Mouse (Mus musculus) lung, embryonic 15.5 days (tissue): ENCODE data around the gene Slc35a2. TPM values are rescaled to one million over a fixed set of nuclear protein-coding genes. Genes with fewer than 3 reads are reported as not detected.
"Not testable (repeated sequence)": the region's sequence is repeated elsewhere in the genome, so short reads cannot be mapped to it uniquely, and the experiment has no call there.

Experiments used
- ATAC-seq: fragments of 200-750 bp; cut with Nextera tagmentation; 2 replicates; pipeline ENCODE4 v1.8.0; 2017; ENCODE audit warnings: moderate number of reproducible peaks, borderline replicate concordance; ENCODE audit not compliant: low FRiP score, low TSS enrichment; ENCODE audit errors: extremely low read depth
- H3K27ac ChIP-seq: fragments of 300-500 bp; sonication (generic); 2 replicates; pipeline ENCODE4 v1.5.1; 2015; ENCODE audit warnings: moderate library complexity, mild to moderate bottlenecking, inconsistent platforms
- H3K27me3 ChIP-seq: fragments of 300-500 bp; sonication (generic); 2 replicates; pipeline ENCODE4 v1.6.1; 2015; ENCODE audit warnings: inconsistent platforms
- H3K36me3 ChIP-seq: fragments of 300-500 bp; sonication (generic); 2 replicates; pipeline ENCODE4 v1.6.1; 2015; ENCODE audit warnings: inconsistent platforms
- H3K4me1 ChIP-seq: fragments of 300-500 bp; sonication (generic); 2 replicates; pipeline ENCODE4 v1.6.1; 2015; ENCODE audit warnings: inconsistent platforms
- H3K4me2 ChIP-seq: fragments of 300-500 bp; sonication (generic); 2 replicates; pipeline ENCODE4 v1.6.1; 2015; ENCODE audit warnings: inconsistent platforms, mild to moderate bottlenecking, moderate library complexity
- H3K4me3 ChIP-seq: fragments of 300-500 bp; sonication (generic); 2 replicates; pipeline ENCODE4 v1.5.1; 2015; ENCODE audit warnings: mild to moderate bottlenecking, inconsistent platforms
- H3K9ac ChIP-seq: fragments of 300-500 bp; sonication (generic); 2 replicates; pipeline ENCODE4 v1.6.1; 2015; ENCODE audit warnings: inconsistent platforms
- H3K9me3 ChIP-seq: fragments of 300-500 bp; sonication (generic); 2 replicates; pipeline ENCODE4 v1.6.1; 2016; ENCODE audit warnings: inconsistent platforms
- WGBS: fragments of 180-500 bp; shearing (Covaris S2); methylation state at CpG from one replicate; pipeline ENCODE4 v1.1.7; 2015; 5-methylcytosine and 5-hydroxymethylcytosine counted together
- polyA plus RNA-seq: library from polyadenylated mRNA; unstranded; fragments of >200 nt; fragmentation: Nextera tagmentation; extraction: Ambion mirVana; gene quantifications from 2 replicates; pipeline ENCODE4 v1.2.1, GENCODE M21; 2015

Gene Slc35a2
- polyA plus RNA-seq, 1 experiment from 2014 or later, result 38.6 TPM

GRCm38 (mm10) chrX:7909242-7909641 is 25.4 kb downstream of the Slc35a2 start, which contains the start of gene Gm10490:
Gene Gm10490, plus strand, starts transcription at chrX:7909542.
- 85% methylated on average over 4 of the region's 4 CpGs for WGBS
- not testable (repeated sequence) for ATAC-seq, H3K27me3 ChIP-seq

DNA sequence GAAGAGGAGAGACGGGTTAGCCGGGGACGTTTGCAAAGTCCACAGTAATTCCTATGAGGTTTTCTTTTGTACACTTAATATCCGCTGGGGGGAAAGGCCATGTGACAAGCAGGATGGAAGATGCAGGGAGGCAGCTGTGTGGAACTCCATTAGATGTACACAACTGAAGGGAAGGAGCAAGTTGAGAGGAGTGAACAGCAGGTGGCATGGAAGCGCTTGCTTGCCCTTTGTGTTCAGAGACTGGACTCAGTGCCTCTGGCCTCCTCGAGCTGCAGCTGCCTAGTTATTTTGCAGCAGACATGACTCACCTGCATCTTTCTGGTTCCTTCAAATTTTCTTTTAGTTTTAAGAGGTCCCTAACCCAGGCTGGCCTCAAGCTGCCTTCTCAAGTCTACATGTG is 26.6 kb downstream of the Slc35a2 start:
- H3K9ac ChIP-seq, result no peak overlapping the region
- no peaks in the 10 kb centered on the region for H3K9me3 ChIP-seq
- H3K4me2 ChIP-seq, result no peak overlapping the region
- no peak for ATAC-seq
- 50% methylated on average over 6 of the region's 6 CpGs for WGBS
- no peaks in the 10 kb centered on the region for H3K27me3 ChIP-seq
- no peak overlapping the region for H3K27ac ChIP-seq
- 0 out of 2 replicates have a peak, but pooled peaks cover 3% of the 10 kb centered on the region for H3K36me3 ChIP-seq
- H3K4me1 ChIP-seq, result no peaks in the 10 kb centered on the region
- no peak overlapping the region for H3K4me3 ChIP-seq

More at GRCm38 (mm10) chrX:7909242-7909641, 25.4 kb downstream of the Slc35a2 start, which contains the start of gene Gm10490:
- H3K4me3 ChIP-seq, H3K36me3 ChIP-seq, H3K9ac ChIP-seq, H3K9me3 ChIP-seq, H3K4me1 ChIP-seq, H3K4me2 ChIP-seq, H3K27ac ChIP-seq: not testable (repeated sequence)

DNA sequence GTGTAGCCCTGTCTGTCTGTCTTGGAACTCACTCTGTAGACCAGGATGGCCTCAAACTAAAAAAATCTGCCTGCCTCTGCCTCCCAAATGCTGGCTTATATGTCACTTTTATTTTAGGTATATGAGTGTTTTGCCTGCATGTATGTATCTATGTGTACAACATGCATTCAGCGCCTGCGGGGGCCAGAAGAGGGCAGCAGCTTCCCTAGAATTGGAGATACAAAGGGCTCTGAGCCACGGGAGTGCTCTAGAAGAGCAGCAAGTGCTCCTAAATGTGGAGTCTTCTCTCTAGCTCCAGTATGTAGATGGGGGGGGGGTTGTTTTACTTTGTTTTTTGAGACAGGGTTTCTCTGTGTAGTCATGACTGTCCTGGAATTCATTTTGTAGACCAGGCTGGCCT is 31.8 kb downstream of the Slc35a2 start:
- not testable (repeated sequence) for H3K4me3 ChIP-seq, H3K4me2 ChIP-seq, H3K9ac ChIP-seq, H3K9me3 ChIP-seq, H3K27ac ChIP-seq, H3K4me1 ChIP-seq, ATAC-seq, H3K36me3 ChIP-seq
- peaks cover 15% of the 10 kb centered on the region for H3K27me3 ChIP-seq
- WGBS, result 22% methylated on average over 3 of the region's 3 CpGs

GRCm38 (mm10) chrX:7917960-7918359 is 34.1 kb downstream of the Slc35a2 start:
- not testable (repeated sequence) for H3K36me3 ChIP-seq, H3K4me3 ChIP-seq, H3K4me1 ChIP-seq, H3K4me2 ChIP-seq, H3K27ac ChIP-seq, H3K9me3 ChIP-seq, ATAC-seq, H3K9ac ChIP-seq
- peaks cover 38% of the 10 kb centered on the region for H3K27me3 ChIP-seq
- WGBS, result 73% methylated on average over 6 of the region's 6 CpGs

GRCm38 (mm10) chrX:7919601-7920383 is 36.0 kb downstream of the Slc35a2 start, which contains the start of gene Pcsk1n:
Gene Pcsk1n, plus strand, starts transcription at chrX:7919822.
- peaks cover 54% of the 10 kb centered on the region for H3K27me3 ChIP-seq
- no peak within 1 kb of the TSS for H3K27ac ChIP-seq
- no peaks in the 10 kb centered on the region for H3K36me3 ChIP-seq
- H3K9me3 ChIP-seq, result no peaks in the 10 kb centered on the region
- no peak; the same call in 1 of the 2 replicates for ATAC-seq
- H3K4me2 ChIP-seq, result 0 out of 2 replicates have a peak within 1 kb of the TSS, but pooled peaks have one; percentile 18
- WGBS, result 14% methylated on average over 36 of the region's 40 CpGs
- H3K4me1 ChIP-seq, result 0 out of 2 replicates have a peak, but pooled peaks cover 5% of the 10 kb centered on the region
- no peak within 1 kb of the TSS for H3K9ac ChIP-seq
- H3K4me3 ChIP-seq, result 0 out of 2 replicates have a peak within 1 kb of the TSS, but pooled peaks have one; percentile 7

- 18% methylated on average over 29 of the region's 48 CpGs for WGBS
Measured at GRCm38 (mm10) chrX:7922032-7922431, 38.2 kb downstream of the Slc35a2 start.

DNA sequence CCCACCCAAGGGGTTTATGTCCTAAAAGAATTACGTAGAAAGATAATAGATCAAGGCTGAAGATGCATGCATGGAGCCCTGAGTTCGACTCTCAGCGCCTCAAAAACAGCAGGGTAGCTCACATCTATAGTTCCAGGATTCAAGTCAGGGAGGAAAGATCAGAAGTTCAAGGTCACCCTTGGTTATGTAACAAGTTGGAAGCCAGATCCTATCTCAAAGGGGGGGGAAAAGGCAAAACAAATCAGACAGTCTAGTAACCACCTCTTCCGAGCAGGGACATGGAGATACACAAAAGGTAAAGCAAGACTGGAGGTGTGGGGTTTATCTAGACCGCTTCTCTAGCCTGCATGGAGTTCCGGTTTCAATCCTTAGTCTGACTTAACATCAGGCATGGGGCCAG is 42.4 kb downstream of the Slc35a2 start:
- Histone ChIP-seq H3K9me3 (no peaks in the 10 kb centered on the region), H3K27ac (no peak overlapping the region), H3K4me3 (no peak overlapping the region), H3K36me3 (no peaks in the 10 kb centered on the region), H3K4me2 (no peak overlapping the region), H3K9ac (no peak overlapping the region), H3K4me1 (0 out of 2 replicates have a peak, but pooled peaks cover 5% of the 10 kb centered on the region), H3K27me3 (peaks cover 62% of the 10 kb centered on the region)
- WGBS, result 66% methylated on average over 6 of the region's 6 CpGs
- no peak for ATAC-seq

More at GRCm38 (mm10) chrX:7922032-7922431, 38.2 kb downstream of the Slc35a2 start:
- H3K27me3 ChIP-seq, result peaks cover 70% of the 10 kb centered on the region
- peak overlapping the region; percentile 47 for H3K4me2 ChIP-seq
- no peaks in the 10 kb centered on the region for H3K36me3 ChIP-seq
- H3K27ac ChIP-seq, result no peak overlapping the region
- H3K4me3 ChIP-seq, result peak overlapping the region; percentile 18
- H3K9me3 ChIP-seq, result no peaks in the 10 kb centered on the region
- no peak overlapping the region for H3K9ac ChIP-seq
- H3K4me1 ChIP-seq, result 0 out of 2 replicates have a peak, but pooled peaks cover 5% of the 10 kb centered on the region
- ATAC-seq, result no peak

DNA sequence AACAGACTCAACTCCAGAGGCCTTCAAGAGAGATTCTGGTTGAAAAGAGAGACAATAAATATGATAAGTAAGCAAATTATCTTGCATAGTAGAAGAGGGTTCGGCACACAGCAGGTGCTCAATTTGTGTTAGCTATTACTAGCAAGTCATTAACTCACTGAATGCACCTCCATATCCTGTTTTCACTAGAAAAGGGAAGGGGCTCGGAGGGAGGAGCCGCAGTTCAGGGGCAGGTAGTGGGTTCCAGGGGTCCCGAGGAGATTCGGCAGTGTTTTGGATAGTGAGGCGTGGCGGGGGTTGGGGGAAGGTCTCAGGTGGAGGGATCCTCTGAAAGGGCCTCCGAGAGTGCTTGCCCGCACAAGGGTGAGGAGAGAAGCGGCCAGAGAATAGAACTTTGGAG is 43.3 kb downstream of the Slc35a2 start:
- Histone ChIP-seq H3K27me3 (peaks cover 53% of the 10 kb centered on the region), H3K4me1 (0 out of 2 replicates have a peak, but pooled peaks cover 2% of the 10 kb centered on the region), H3K27ac (no peak overlapping the region), H3K36me3 (no peaks in the 10 kb centered on the region), H3K4me3 (no peak overlapping the region), H3K9ac (no peak overlapping the region), H3K4me2 (no peak overlapping the region), H3K9me3 (no peaks in the 10 kb centered on the region)
- no peak for ATAC-seq
- 17% methylated on average over 10 of the region's 10 CpGs for WGBS

GRCm38 (mm10) chrX:7928270-7928790 is 44.5 kb downstream of the Slc35a2 start, which contains the start of gene Eras:
Gene Eras, minus strand, starts transcription at chrX:7928607.
- Histone ChIP-seq H3K36me3 (0 out of 2 replicates have a peak, but pooled peaks cover 1% of the 10 kb centered on the region), H3K27me3 (peaks cover 41% of the 10 kb centered on the region), H3K27ac (no peak within 1 kb of the TSS), H3K4me2 (no peak within 1 kb of the TSS), H3K4me3 (no peak within 1 kb of the TSS), H3K9ac (no peak within 1 kb of the TSS), H3K9me3 (no peaks in the 10 kb centered on the region), H3K4me1 (no peaks in the 10 kb centered on the region)
- 17% methylated on average over 17 of the region's 19 CpGs for WGBS
- ATAC-seq, result no peak

DNA sequence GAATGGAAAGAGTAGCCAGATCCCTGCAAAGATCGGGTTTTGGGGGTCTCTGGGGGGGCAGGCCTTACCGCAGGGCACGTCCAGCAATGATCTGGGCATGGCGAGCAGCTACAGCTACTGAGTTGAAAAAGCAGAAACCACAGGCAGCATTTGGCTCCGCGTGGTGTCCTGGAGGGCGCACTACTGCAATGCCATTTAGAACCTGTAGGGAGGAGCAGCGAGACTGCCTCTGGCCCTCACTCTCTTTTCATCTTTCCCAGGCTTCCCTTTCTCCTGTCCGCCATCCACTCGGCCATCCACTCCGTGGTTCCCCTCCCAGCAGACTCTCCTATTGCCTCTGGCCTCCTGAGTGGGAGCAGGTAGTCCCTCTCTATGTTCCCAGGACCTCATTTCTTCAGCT is 53.0 kb downstream of the Slc35a2 start:
- H3K4me2 ChIP-seq, result no peak overlapping the region
- no peaks in the 10 kb centered on the region for H3K9me3 ChIP-seq
- H3K27me3 ChIP-seq, result no peaks in the 10 kb centered on the region
- H3K4me1 ChIP-seq, result no peaks in the 10 kb centered on the region
- H3K9ac ChIP-seq, result no peak overlapping the region
- WGBS, result 51% methylated on average over 11 of the region's 11 CpGs
- 0 out of 2 replicates have a peak, but pooled peaks cover 2% of the 10 kb centered on the region for H3K36me3 ChIP-seq
- no peak for ATAC-seq
- no peak overlapping the region for H3K27ac ChIP-seq
- no peak overlapping the region for H3K4me3 ChIP-seq

DNA sequence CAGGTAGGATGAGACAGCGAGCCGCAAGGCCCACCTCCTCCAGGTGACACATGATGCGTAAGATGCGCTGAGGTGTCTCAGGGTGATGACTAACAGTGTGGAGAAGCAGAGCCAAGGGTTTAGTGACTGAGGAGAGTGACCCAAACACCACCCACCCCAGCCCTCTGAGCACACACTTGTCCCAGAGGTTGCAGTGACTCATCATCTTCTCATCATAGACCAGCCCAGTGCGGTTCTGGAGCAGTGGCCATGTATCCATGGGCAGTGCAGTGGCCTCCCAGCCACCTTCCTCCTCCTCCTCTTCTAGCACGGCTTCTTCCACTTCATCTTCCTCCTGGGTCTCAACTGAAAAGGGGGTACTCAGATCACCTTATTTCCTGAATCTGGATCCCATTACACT is 53.8 kb downstream of the Slc35a2 start:
- Histone ChIP-seq H3K27ac (no peak overlapping the region), H3K9me3 (no peaks in the 10 kb centered on the region), H3K27me3 (no peaks in the 10 kb centered on the region), H3K36me3 (0 out of 2 replicates have a peak, but pooled peaks cover 2% of the 10 kb centered on the region), H3K4me3 (no peak overlapping the region), H3K4me1 (no peaks in the 10 kb centered on the region), H3K4me2 (no peak overlapping the region), H3K9ac (no peak overlapping the region)
- 87% methylated on average over 6 of the region's 6 CpGs for whole genome bisulfite sequencing
- ATAC-seq, result no peak
